12 mouse cellular contexts compared by ENCODE assay signal in the genomic region with DNA sequence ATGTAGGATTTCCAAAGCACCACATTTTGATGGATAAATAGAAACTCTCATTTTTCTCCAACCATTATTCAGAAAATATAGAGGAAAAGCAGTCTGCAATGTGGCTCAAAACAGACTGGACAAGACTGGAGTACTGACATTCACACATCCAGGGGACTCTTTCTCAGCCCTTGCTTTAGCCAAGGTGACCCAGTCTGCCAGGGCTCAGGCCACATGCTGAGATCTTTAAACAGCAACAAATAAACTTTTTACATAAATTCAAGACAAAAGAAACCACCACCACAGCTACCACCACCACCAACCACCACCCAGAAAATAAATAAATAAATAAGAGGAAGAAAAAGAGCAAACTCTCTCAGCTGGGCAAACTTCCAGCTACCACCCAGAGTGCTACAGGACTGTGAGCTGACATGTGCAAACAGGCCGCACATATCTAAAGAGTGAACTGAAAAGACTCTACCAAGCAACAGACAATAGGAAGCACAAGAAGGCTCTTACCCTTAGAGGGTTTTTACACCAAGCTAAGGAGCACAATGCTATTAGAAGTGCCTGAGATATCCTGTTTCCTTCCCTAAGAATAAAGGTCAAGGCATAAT.
DNase-seq lines count a peak whose midpoint lies in the region; ATAC-seq and TF ChIP-seq lines count a peak whose summit lies in the region.
"Had no signal": no experiment of that assay in that cellular context is flagged by ENCODE, and none has a peak within 500 bp of the region (broad histone marks: within the 10 kb centered on the region; RNA-seq: fewer than 3 reads in every experiment).

No protein-coding gene starts in this region.

- H3K4me1 ChIP-seq in cerebellum, adult 2 months (ENCODE audit: control insufficient read depth, insufficient read depth, low read length): 0 out of 2 replicates have a peak, but pooled peaks cover 2% of the 10 kb centered on the region
- H3K4me1 ChIP-seq in liver, embryonic 13.5 days (replicated peaks): peaks cover 8% of the 10 kb centered on the region; the same call in 1 of the 2 replicates
- H3K4me1 ChIP-seq in forebrain, embryonic 13.5 days: peaks cover 35% of the 10 kb centered on the region

- no peaks in the 10 kb centered on the region for H3K9me3 ChIP-seq in liver, embryonic 13.5 days (replicated peaks)
- no peaks in the 10 kb centered on the region for H3K9me3 ChIP-seq in forebrain, embryonic 13.5 days (replicated peaks)
- H3K9me3 ChIP-seq: midbrain, embryonic 10.5 days had no signal

- H3K9ac ChIP-seq in liver, embryonic 13.5 days: no peak overlapping the region
- no peak overlapping the region for H3K9ac ChIP-seq in forebrain, embryonic 13.5 days

- peak; percentile 12 to 32 for DNase-seq in cerebellum, postnatal 10 days
- no peak for DNase-seq in cerebellum, adult 2 months
- no peak for DNase-seq in liver, embryonic 13.5 days
- DNase-seq in liver (no peak), ZHBTc4 (ENCODE audit: low read depth, low spot score) (peak; percentile 87)
- DNase-seq in lung, postnatal 10 days: peak; percentile 23
- no peak for DNase-seq in layer of hippocampus, postnatal 36 days
- DNase-seq: cerebellum, adult 9-11 months had no signal

- no peak for TF ChIP-seq CTCF in cerebellum, adult 2 months (IDR thresholded peaks at IDR 0.05; ENCODE audit: borderline replicate concordance, insufficient read depth, low read depth, low read length)

- TF ChIP-seq POLR2A in cerebellum, adult 2 months (IDR thresholded peaks at IDR 0.05; ENCODE audit: borderline replicate concordance, insufficient read depth, low read length): no peak

- no peak overlapping the region for H3K4me3 ChIP-seq in cerebellum, adult 2 months (replicated peaks; ENCODE audit: insufficient read depth, low read depth, low read length)
- no peak overlapping the region for H3K4me3 ChIP-seq in liver, embryonic 13.5 days (replicated peaks)
- H3K4me3 ChIP-seq in forebrain, embryonic 13.5 days: no peak overlapping the region
- H3K4me3 ChIP-seq: midbrain, embryonic 10.5 days had no signal

- H3K27ac ChIP-seq in cerebellum, adult 2 months (ENCODE audit: insufficient read depth, low read length): no peak overlapping the region
- no peak overlapping the region for H3K27ac ChIP-seq in liver, embryonic 13.5 days
- no peak overlapping the region for H3K27ac ChIP-seq in forebrain, embryonic 13.5 days
- H3K27ac ChIP-seq: midbrain, embryonic 10.5 days had no signal

- H3K27me3 ChIP-seq in cerebellum, adult 2 months (ENCODE audit: control insufficient read depth, insufficient read depth, low read length): no peaks in the 10 kb centered on the region
- H3K27me3 ChIP-seq in liver, embryonic 13.5 days: no peaks in the 10 kb centered on the region
- H3K27me3 ChIP-seq in forebrain, embryonic 13.5 days: peaks cover 19% of the 10 kb centered on the region; the same call in 1 of the 2 replicates

- no peaks in the 10 kb centered on the region for H3K36me3 ChIP-seq in liver, embryonic 13.5 days
- no peaks in the 10 kb centered on the region for H3K36me3 ChIP-seq in forebrain, embryonic 13.5 days (ENCODE audit: poor library complexity, severe bottlenecking)
- H3K36me3 ChIP-seq: midbrain, embryonic 10.5 days had no signal

- ATAC-seq in liver, embryonic 13.5 days (ENCODE audit: low read depth): 0 out of 2 replicates have a peak, but pooled peaks have one; percentile 10
- no peak for ATAC-seq in forebrain, embryonic 13.5 days
- ATAC-seq: intestine, embryonic 16.5 days had no signal

- H3K4me2 ChIP-seq in liver, embryonic 13.5 days: no peak overlapping the region
- no peak overlapping the region for H3K4me2 ChIP-seq in forebrain, embryonic 13.5 days
- H3K4me2 ChIP-seq: liver, embryonic 11.5 days had no signal

- WGBS in cerebellum, adult 2 months: 63% methylated on average over 1 of the region's 1 CpGs
- 42% methylated on average over 1 of the region's 1 CpGs for WGBS in liver, embryonic 13.5 days (ENCODE audit: insufficient replicate concordance)
- 26% methylated on average over 1 of the region's 1 CpGs for WGBS in forebrain, embryonic 13.5 days

Comparison
In these comparisons a context has a peak if more than half of its experiments do, and no peak if none do; other contexts are left out.
1. DNase-seq: peak in cerebellum, postnatal 10 days (2 of 2), ZHBTc4 (single experiment) and lung, postnatal 10 days (single experiment); none in cerebellum, adult 2 months (0 of 2), liver, embryonic 13.5 days (single experiment), liver (single experiment) and layer of hippocampus, postnatal 36 days (0 of 2).